Mouse (Mus musculus) heart, adult 2 months (tissue): ENCODE measurements at regions not wholly inside any gene's neighbourhood (a gene's known extent, or its start where the extent isn't known, plus 50 kb on each side); places are given as distances from the start of the nearest gene placed in this dataset.

Experiments used
- CTCF ChIP-seq: fragments of 200-600 bp; IDR thresholded peaks from 2 replicates; pipeline ENCODE4 v1.8.1; 2022; ENCODE audit warnings: antibody characterized with exemption, mild to moderate bottlenecking, moderate library complexity
- POLR2A ChIP-seq: fragments of 200-500 bp; IDR thresholded peaks from 2 replicates; pipeline ENCODE4 v1.6.1; 2011; ENCODE audit warnings: mild to moderate bottlenecking, low read depth, low read length, control low read depth; ENCODE audit not compliant: insufficient read depth

DNA sequence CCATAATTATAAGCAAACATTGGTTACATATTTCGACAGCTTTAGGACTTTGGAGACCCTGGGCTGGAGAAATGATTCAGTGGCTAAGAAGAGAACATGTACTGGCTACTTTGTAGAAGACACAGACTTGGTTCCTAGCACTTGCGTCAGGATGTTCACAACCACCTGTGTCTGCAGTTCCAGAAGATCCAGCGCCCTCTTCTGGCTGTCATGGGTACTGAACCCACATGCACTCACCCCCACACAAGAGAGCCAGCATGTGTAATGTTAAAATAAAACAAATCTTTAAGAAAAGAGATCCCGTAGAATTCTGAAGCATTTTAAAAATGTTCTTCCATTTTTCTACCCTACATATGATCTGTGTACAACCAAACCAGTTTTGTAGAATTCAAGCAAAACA, 352.2 kb upstream of the Fam19a5 start:
- peak; percentile 46 for TF ChIP-seq CTCF
- no peak for TF ChIP-seq POLR2A
